13 mouse cellular contexts compared by ENCODE assay signal in genomic region chr8:127856351-127857135, GRCm38 (mm10).
A peak's percentile ranks its signal among the peaks of the same experiment; 100 is the strongest.
DNase-seq lines count a peak whose midpoint lies in the region; ATAC-seq and TF ChIP-seq lines count a peak whose summit lies in the region.
"Had no signal": no experiment of that assay in that cellular context is flagged by ENCODE, and none has a peak within 500 bp of the region (broad histone marks: within the 10 kb centered on the region; RNA-seq: fewer than 3 reads in every experiment).

No protein-coding gene starts in this region.

- 0 out of 2 replicates have a peak, but pooled peaks cover 2% of the 10 kb centered on the region for H3K4me1 ChIP-seq in hindbrain, embryonic 16.5 days (ENCODE audit: control insufficient read depth, insufficient read depth, low read depth, low read length)
- H3K4me1 ChIP-seq: hindbrain, embryonic 13.5 days; limb, embryonic 12.5 days had no signal

- no peaks in the 10 kb centered on the region for H3K27me3 ChIP-seq in hindbrain, embryonic 16.5 days (replicated peaks; ENCODE audit: control insufficient read depth, insufficient read depth, low read length)
- H3K27me3 ChIP-seq: hindbrain, embryonic 13.5 days; limb, embryonic 12.5 days; midbrain, embryonic 15.5 days had no signal

- peak; percentile 26 for DNase-seq in gastrocnemius, adult 2 months
- DNase-seq in gastrocnemius, postnatal 14 days = no peak
- peak; percentile 31 to 65 for DNase-seq in heart, adult 18-20 months
- peak; percentile 47 for DNase-seq in kidney, adult 9 months
- DNase-seq in lung, postnatal 36 days = peak; percentile 73
- no peak for DNase-seq in urinary bladder, postnatal 4 days (ENCODE audit: low spot score in 2 of 2)
- no peak for DNase-seq in cerebellum, postnatal 25 days
- DNase-seq: cerebellum, adult 2 months had no signal

- no peaks in the 10 kb centered on the region for H3K9me3 ChIP-seq in hindbrain, embryonic 16.5 days (ENCODE audit: control insufficient read depth, low read length)
- H3K9me3 ChIP-seq: forebrain, embryonic 10.5 days; hindbrain, embryonic 13.5 days; limb, embryonic 12.5 days; midbrain, embryonic 15.5 days had no signal

- no peak overlapping the region for H3K4me3 ChIP-seq in gastrocnemius, adult 2 months
- no peak overlapping the region for H3K4me3 ChIP-seq in hindbrain, embryonic 16.5 days (ENCODE audit: low read length)
- H3K4me3 ChIP-seq: forebrain, embryonic 10.5 days; hindbrain, embryonic 13.5 days; limb, embryonic 12.5 days; midbrain, embryonic 15.5 days had no signal

- WGBS in hindbrain, embryonic 16.5 days = 56% methylated on average over 5 of the region's 5 CpGs

- intact Hi-C loops in gastrocnemius, adult 2 months (cut with DNase I) = no loop called here
- intact Hi-C loops in gastrocnemius, postnatal 14 days (cut with DNase I; ENCODE audit: low total_unique reads) = no loop called here

- H3K27ac ChIP-seq in gastrocnemius, adult 2 months = peak overlapping the region; percentile 62
- no peak overlapping the region for H3K27ac ChIP-seq in hindbrain, embryonic 16.5 days (ENCODE audit: low read depth, low read length)
- H3K27ac ChIP-seq: forebrain, embryonic 10.5 days; hindbrain, embryonic 13.5 days; limb, embryonic 12.5 days; midbrain, embryonic 15.5 days had no signal

- TF ChIP-seq CTCF in gastrocnemius, adult 2 months (IDR thresholded peaks at IDR 0.05) = no peak

- no peak overlapping the region for H3K9ac ChIP-seq in hindbrain, embryonic 16.5 days (ENCODE audit: low read depth, low read length)
- H3K9ac ChIP-seq: hindbrain, embryonic 13.5 days; limb, embryonic 12.5 days; midbrain, embryonic 15.5 days had no signal

- H3K4me2 ChIP-seq in hindbrain, embryonic 16.5 days (ENCODE audit: low read length) = no peak overlapping the region
- H3K4me2 ChIP-seq: hindbrain, embryonic 13.5 days; limb, embryonic 12.5 days; midbrain, embryonic 15.5 days had no signal

- no peak for ATAC-seq in hindbrain, embryonic 16.5 days
- ATAC-seq: midbrain, embryonic 15.5 days had no signal

- H3K36me3 ChIP-seq in hindbrain, embryonic 16.5 days (ENCODE audit: control insufficient read depth, insufficient read depth, low read length) = no peaks in the 10 kb centered on the region
- H3K36me3 ChIP-seq: forebrain, embryonic 10.5 days; hindbrain, embryonic 13.5 days; limb, embryonic 12.5 days; midbrain, embryonic 15.5 days had no signal

Comparison
In these comparisons a context has a peak if more than half of its experiments do, and no peak if none do; other contexts are left out.
1. DNase-seq: peak in gastrocnemius, adult 2 months (single experiment), heart, adult 18-20 months (2 of 2), kidney, adult 9 months (single experiment) and lung, postnatal 36 days (single experiment); none in gastrocnemius, postnatal 14 days (single experiment), urinary bladder, postnatal 4 days (0 of 2) and cerebellum, postnatal 25 days (0 of 2).